Mouse (Mus musculus): ENCODE data around the gene Gm14288.
"Not testable (repeated sequence)": the region's sequence is repeated elsewhere in the genome, so short reads cannot be mapped to it uniquely, and the experiment has no call there.

Gene Gm14288

GRCm38 (mm10) chr2:175800993-175801392 lies at the start of gene Gm14288:
Gene Gm14288 (minus strand): TSS chr2:175801093.
- DNase-seq = not testable (repeated sequence)

GRCm38 (mm10) chr2:175741237-175741636 lies 59.7 kb downstream of the Gm14288 start, which contains the start of gene Gm2007:
Gene Gm2007 (plus strand): TSS chr2:175741537.
- not testable (repeated sequence) for DNase-seq

All from retina, postnatal 1 day (tissue).